Mouse (Mus musculus) erythroid progenitor cell, adult 5-6 weeks (primary cell): ENCODE measurements around the gene Zswim7. TPM values are rescaled to one million over a fixed set of nuclear protein-coding genes. Genes with fewer than 3 reads are reported as not detected.

Source experiments
- ATAC-seq: replicated peaks from 2 replicates; pipeline ENCODE4 v1.8.0; 2016; ENCODE audit warnings: moderate number of reproducible peaks, mild to moderate bottlenecking, moderate TSS enrichment, inconsistent platforms; ENCODE audit not compliant: poor library complexity, low FRiP score, severe bottlenecking
- total RNA-seq, 2 experiments: library from RNA; stranded (forward) in 1 of 2; stranded (reverse) in 1 of 2; fragments of 150-400 nt in 1 of 2; fragments of 186-747, 209-891 nt in 1 of 2; gene quantifications; 2 replicates each; pipeline versions ENCODE4 v1.2.3 to v1.2.4; 2015 to 2017; ENCODE audit warnings: low replicate concordance in 2 of 2

Zswim7 gene
- total RNA-seq, 2 experiments from 2014 or later = 3.8 TPM; not detected in 1

DNA sequence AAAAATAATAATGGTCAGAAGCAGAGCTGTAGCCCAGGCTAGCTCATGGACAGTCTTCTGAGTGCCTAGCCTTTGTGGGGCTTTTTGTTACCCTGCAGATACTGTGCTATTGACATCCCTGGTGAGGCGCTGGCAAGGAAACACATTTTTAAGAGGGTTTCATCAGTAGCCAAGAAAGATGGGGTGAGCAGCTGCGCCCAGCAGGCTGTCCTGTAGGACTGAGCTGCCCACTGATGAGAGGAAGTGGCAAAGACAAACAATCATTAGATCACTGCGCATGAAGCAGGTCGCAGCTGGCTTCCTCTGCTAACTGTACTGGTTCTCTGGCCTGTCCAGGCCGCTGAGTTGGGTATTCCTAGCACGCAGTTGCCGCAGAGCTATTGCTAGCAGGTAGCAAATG, 17.6 kb downstream of the Zswim7 start:
- no peak for ATAC-seq

GRCm38 (mm10) chr11:62259214-62259613, 22.0 kb downstream of the Zswim7 start:
- no peak for ATAC-seq

- no peak for ATAC-seq
Observed at GRCm38 (mm10) chr11:62253380-62253779, 27.8 kb downstream of the Zswim7 start.

GRCm38 (mm10) chr11:62251047-62251446, 30.1 kb downstream of the Zswim7 start:
- no peak for ATAC-seq

GRCm38 (mm10) chr11:62249266-62250037, 31.7 kb downstream of the Zswim7 start:
- no peak for ATAC-seq

GRCm38 (mm10) chr11:62248401-62249244, 32.6 kb downstream of the Zswim7 start, which contains the start of gene Adora2b:
Gene Adora2b, plus strand, starts transcription at chr11:62248984.
- no peak for ATAC-seq

DNA sequence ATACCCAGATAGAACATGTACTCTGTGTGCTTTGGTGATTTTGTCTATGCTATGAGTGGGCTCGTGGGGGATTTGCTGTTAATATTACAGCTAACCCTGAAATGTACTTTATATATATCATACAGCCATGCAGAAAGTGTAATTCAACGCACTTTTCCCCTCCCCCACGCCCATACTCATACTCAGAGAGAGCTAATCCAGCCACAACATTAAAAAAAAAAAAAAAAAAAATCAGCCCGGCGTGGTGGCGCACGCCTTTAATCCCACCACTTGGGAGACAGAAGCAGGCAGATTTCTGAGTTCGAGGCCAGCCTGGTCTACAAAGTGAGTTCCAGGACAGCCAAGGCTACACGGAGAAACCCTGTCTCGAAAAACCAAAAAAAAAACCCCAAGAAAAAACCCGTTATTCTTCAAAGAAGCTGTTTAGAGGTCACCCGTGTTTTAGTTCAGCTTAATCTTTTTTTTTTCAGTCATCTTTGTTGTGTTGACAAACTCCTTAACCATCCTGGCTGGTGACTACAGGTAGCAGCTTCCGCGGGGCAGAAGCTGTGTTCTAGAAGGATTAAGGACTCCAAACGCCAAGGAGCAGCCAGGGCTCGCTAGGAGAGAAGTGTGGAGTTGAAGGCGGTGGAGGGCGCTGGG, 33.3 kb downstream of the Zswim7 start:
- ATAC-seq = no peak

DNA sequence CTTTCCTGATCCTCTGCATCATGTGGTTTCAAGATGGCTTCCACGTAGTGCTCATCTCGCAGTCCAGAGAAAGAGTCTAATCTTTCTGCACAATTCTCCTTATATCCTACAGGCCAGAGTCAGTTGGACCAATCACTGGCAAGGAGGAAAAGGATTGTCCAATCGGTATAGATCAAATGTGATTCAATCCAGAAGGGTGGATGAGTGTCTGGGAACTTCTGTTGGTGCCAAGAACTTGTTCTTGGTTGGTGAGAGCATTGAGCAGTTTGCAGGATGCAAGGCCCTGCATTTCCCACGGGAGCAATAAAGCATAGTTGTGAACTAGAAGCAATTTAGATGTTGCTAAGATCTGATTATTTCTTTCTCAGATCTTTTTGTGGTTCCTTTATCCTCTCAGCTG, 36.7 kb downstream of the Zswim7 start:
- no peak for ATAC-seq

DNA sequence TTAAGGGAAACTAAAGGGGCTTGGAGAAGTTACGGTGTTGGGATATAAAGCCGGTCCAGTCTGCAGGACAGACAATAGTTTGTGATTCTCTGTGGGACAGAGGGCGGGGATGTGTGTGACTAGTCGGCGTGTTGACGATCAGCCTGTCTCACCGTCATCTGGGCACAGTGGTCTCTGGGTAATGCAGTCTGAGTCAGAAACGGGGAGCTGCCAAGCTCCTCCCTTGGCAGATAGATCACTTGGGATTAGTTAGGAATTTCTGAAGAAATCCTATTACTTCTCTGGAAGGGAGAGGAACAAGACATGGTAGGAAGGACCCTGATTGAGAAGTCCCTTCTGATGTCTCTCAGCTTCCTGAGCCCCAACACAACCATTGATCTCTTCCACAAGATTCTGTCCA, 37.3 kb downstream of the Zswim7 start:
- ATAC-seq = no peak

DNA sequence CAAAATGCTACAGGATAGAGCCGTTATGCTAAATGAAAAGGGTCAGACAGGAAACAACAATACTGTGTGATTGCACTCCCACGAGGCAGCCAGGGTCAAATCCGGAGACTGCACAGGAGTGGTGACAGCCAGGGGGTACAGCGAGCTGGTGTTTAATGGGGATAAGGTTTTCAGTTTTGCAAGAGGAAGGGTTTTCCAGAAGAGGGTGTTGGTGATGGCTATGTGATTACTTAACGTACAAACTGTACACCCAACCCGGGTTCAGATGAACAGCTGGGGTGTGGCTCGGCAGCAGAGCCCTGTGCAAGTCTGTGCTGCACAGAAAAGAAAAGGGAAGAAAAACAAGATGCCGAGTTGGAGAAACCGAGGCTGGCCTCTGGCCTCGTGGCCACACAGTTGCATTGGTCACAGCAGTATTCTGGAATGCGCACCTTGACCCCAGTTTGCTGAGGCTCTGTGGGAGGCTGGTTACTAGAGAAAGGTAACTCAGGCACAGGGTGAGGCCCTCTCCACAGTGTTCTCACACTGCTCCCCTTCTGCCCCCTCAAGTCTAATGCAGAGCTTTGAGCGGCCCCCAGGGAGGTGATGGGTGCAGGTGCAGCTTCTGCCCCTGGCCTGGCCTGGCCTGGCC, 40.4 kb downstream of the Zswim7 start:
- ATAC-seq = no peak

- no peak for ATAC-seq
Observed at GRCm38 (mm10) chr11:62224797-62225196, 56.4 kb downstream of the Zswim7 start.

GRCm38 (mm10) chr11:62223962-62224361, 57.2 kb downstream of the Zswim7 start:
- no peak; the same call in 1 of the 2 replicates for ATAC-seq

DNA sequence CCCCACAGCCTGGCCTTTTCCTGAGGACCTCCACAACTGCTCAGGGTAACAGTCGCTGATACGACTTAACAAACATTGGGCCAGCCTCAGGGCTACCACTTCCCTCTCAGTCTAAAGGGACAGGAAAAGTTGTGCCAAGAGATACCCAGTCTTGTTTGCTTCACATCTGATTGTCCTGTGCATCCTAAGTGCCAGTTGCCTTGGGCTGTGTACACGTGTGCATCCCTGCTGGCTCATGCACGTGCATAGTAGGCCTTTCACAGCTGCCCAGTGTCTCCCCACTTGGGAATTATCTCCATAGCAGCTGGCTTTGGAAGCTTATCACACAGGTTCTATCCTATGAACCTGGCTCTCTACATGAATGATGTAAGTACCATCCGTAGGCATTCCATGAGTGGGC, 57.8 kb downstream of the Zswim7 start:
- no peak for ATAC-seq

DNA sequence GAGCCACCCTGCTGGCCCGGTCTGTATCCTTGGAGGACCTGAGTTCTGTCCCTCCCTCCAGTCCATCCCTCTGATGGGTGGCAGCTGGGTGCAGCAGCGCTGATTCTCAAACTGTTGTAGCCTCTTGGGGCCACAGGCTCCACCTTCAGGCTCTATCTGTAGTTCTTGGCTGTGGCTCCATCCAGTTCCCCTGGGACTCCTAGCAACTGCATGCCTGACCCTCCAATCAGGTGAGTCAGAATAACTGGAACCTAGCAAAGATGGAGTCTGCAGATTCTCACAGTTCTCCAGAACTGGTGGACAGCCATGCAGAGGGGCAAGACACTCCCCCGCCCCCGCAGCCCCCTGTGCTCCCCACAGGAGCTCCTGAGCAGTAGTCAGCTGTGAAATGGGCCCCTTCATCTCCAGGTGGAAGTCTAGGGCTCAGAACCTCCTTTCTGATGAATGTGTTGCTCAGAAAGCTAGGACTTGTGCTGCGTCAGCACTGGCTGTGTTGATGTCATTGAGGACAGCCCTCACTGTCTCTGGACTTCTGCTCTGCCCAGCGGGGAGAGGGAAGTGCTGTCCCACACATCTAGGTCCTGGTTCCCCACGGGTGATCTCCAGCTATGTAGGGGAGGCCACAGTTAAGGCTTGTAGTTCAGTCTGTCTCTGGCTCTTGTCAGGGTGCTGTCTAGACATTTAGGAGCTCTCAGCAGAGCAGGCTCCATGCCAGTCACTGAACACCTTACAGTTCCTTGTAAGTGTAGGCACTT, 60.2 kb downstream of the Zswim7 start:
- no peak for ATAC-seq

- no peak for ATAC-seq
Observed at GRCm38 (mm10) chr11:62217751-62218150, 63.4 kb downstream of the Zswim7 start.
